Mouse (Mus musculus) effector memory CD4-positive, alpha-beta T cell, adult 7 months (primary cell): ENCODE data around the gene Txn1. TPM values are rescaled to one million over a fixed set of nuclear protein-coding genes. Genes with fewer than 3 reads are reported as not detected.

Experiments
- polyA plus RNA-seq: library from polyadenylated mRNA; unstranded; fragments of 100-300 nt; shearing (Covaris generic); gene quantifications from one replicate; pipeline ENCODE4 v1.2.1, GENCODE M21; 2017

Txn1 gene
- polyA plus RNA-seq = 157 TPM

DNA sequence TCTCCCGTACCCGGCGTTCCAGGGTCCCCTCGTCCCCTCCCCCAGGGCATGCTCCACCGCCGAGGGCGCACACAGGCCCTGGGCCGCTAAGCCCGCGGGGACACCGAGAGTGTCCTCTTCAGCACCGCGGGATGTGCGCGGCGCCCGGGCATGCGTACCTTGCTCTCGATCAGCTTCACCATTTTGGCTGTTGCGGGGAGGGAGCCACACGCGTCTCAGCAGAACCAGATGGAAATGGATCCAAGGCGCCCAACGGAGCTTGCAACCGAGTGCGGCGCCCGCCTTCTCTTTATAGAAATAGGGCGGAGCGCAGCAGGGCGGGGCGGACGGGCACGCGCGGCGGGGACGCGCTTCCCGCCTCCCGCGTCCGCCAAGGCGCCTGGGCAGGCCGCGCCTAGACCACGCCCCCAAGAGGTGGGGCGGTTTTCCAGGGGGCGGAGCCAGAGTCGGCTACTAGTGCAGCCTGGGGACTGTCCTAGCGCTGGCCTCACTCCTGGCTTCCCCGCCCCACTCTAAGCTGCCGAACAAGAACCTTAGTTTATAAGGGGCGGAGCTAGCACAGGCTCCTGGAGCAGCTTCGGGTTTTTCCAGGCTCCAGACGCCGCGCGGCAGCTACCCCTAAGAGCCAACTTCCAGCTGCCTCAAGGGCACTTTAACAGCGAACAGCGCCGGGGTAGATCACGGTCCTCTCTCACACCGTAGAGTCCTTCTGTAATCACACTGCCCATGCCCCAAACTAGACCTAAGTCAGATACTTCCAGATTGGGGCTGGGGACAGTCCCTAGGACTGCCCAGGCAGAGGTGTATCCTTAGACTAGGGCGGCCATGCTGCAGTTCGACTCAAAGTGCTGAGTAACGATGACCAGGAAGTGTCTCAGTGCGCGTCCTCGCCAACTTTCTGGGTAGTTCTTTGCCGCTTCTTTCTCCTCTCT is at the start of gene Txn1:
Txn1 (minus strand) TSS at position 383 of the 932 bp plus-strand sequence.

GRCm38 (mm10) chr4:57916201-57916661 is 40.0 kb downstream of the Txn1 start, which contains the start of gene D630039A03Rik:
TSS of gene D630039A03Rik (minus strand) at chr4:57916297.

Other genes with a start within 250 kb of the Txn1 start
- gene Akap2, start 238.8 kb downstream of the Txn1 start, polyA plus RNA-seq = 0.87 TPM
- gene D630039A03Rik, start 40.1 kb downstream of the Txn1 start, polyA plus RNA-seq = 0.35 TPM
- not detected for gene Txndc8, start 52.7 kb upstream of the Txn1 start, polyA plus RNA-seq